Mouse (Mus musculus) spleen, adult 2 months (tissue): Measurements from ENCODE around the gene Lca5l. TPM values are rescaled to one million over a fixed set of nuclear protein-coding genes. Genes with fewer than 3 reads are reported as not detected.

Experiments
- DNase-seq, 2 experiments: peaks; one replicate each; pipeline versions ENCODE4 v3.0.0 to v3.0.0-alpha.2; 2012 to 2021; ENCODE audit warnings: low spot score in 2 of 2, low read depth in 1 of 2
- H3K27ac ChIP-seq: fragments of 200-500 bp; 2 replicates; pipeline ENCODE4 v1.5.1; 2012; ENCODE audit warnings: low read length, inconsistent platforms; ENCODE audit not compliant: insufficient read depth
- H3K27me3 ChIP-seq: fragments of 200-500 bp; 2 replicates; pipeline ENCODE4 v1.6.1; 2012; ENCODE audit warnings: mild to moderate bottlenecking, moderate library complexity, low read length, inconsistent platforms; ENCODE audit not compliant: control insufficient read depth, insufficient read depth
- H3K36me3 ChIP-seq: fragments of 200-500 bp; 2 replicates; pipeline ENCODE4 v1.6.1; 2012; ENCODE audit warnings: mild to moderate bottlenecking, low read length, inconsistent platforms; ENCODE audit not compliant: control insufficient read depth, insufficient read depth
- H3K4me1 ChIP-seq: fragments of 200-500 bp; 2 replicates; pipeline ENCODE4 v1.6.1; 2011; ENCODE audit warnings: inconsistent platforms; ENCODE audit not compliant: control insufficient read depth, insufficient read depth, insufficient read length
- H3K4me3 ChIP-seq: fragments of 200-500 bp; 2 replicates; pipeline ENCODE4 v1.5.1; 2011; ENCODE audit warnings: mild to moderate bottlenecking, inconsistent platforms; ENCODE audit not compliant: insufficient read depth, insufficient read length; ENCODE audit errors: extremely low read depth
- CTCF ChIP-seq: fragments of 200-500 bp; IDR thresholded peaks from 2 replicates; pipeline ENCODE4 v1.5.1; 2011; ENCODE audit warnings: mild to moderate bottlenecking, inconsistent platforms; ENCODE audit not compliant: insufficient read depth, insufficient read length, insufficient replicate concordance; ENCODE audit errors: extremely low read depth
- POLR2A ChIP-seq: fragments of 200-500 bp; IDR thresholded peaks from 2 replicates; pipeline ENCODE4 v1.6.1; 2011; ENCODE audit warnings: low read depth, low read length, inconsistent platforms
- WGBS: fragments of 180-500 bp; shearing (Covaris S2); methylation state at CpG from one replicate; pipeline ENCODE4 v1.1.7; 2018; 5-methylcytosine and 5-hydroxymethylcytosine counted together
- polyA plus RNA-seq: library from polyadenylated mRNA; depleted of rRNA; stranded (reverse); fragments of >200 nt; gene quantifications from 2 replicates; pipeline ENCODE4 v1.2.3, GENCODE M21; 2012; rRNA removed

The Lca5l gene
- polyA plus RNA-seq, result 0.09 and 0.14 TPM in 2 replicates

DNA sequence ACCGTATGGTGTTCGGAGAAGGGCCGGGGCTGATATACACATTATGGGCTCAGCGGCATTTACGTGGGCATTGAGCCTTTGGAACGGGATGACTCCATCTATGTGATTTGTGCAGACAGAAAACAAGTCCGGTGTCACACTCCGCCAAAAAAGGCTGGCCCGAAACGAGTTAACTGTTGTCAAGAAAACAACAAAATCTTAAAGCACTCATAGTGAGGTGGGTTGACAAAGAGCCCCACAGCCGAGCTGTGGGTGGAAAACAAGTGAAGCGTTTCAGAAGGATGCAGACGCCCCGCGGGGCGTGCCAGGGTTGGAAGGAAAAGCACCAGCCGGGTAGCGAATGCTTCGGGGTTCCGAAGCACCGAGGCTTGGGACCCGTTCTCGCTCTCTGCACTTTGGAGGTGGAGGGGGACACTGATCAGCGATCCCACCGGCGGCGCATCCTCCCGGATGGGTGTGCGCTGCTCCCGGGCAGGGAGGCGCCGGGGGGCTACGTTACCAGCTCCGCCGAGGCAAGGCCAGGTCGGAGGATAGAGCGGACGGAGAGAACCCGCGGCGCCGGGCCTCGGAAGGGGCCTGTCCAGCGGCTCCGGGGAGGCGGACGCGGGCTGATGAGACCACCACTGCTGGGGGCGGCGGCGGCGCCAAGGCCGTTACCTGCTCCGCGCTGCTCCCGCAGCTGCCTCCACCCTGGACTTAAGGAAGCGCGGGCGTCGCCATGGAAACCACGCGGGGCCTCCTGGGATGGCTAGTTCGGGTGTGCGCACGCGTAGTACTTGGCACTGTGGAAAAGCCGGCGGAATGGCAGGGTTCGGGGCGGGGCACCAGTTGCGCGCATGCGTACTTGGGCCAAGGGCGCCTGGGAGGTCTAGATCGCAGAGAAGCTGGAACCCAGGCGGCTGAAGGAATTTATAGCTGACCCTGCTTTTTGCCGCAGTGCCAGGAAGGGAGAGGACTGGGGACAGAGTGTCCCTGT is at the start of gene Lca5l:
TSS of gene Lca5l (minus strand) at position 741 of the 976 bp plus-strand sequence.
- TF ChIP-seq CTCF, result no peak
- peaks cover 6% of the 10 kb centered on the region for H3K27me3 ChIP-seq
- no peak within 1 kb of the TSS for H3K27ac ChIP-seq
- WGBS, result 2% methylated on average over 77 of the region's 77 CpGs
- DNase-seq, result peak; percentile 73 to 93
- H3K36me3 ChIP-seq, result no peaks in the 10 kb centered on the region
- peak within 1 kb of the TSS; percentile 74 for H3K4me3 ChIP-seq
- no peaks in the 10 kb centered on the region for H3K4me1 ChIP-seq

DNA sequence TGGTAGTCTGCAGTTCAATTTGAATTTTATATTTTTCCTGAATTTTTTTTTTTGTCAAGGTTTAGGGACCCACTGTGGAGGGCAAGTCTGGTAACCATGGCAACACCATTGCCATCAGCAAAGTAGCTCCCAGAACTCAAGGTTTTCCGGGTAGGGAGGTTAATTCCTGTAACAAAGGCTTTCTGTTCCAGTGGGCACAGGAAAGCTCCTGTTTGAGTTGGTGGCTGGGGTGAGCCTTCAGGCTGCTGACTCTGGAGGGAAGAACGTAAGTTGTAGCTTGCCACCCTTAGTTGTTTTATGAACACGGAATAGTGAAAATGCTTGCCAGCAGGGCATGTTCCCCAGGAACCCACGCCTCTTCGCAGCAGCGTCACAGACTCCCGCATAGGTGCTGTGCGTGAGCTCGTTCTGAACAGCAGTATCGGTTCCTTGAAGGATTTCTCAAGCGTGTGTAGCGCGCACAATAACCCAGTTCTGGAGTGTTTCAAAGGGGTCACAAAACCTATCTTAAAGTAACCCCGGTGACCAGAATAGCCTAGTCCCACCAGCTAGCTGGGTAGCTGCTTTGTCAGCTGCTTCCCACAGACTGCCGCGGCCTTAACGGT is 43.4 kb upstream of the Lca5l start, which contains the start of gene B3galt5:
TSS of gene B3galt5 (plus strand) at position 436 of the 605 bp plus-strand sequence.
- TF ChIP-seq POLR2A, result no peak
- TF ChIP-seq CTCF, result no peak
- H3K36me3 ChIP-seq, result no peaks in the 10 kb centered on the region
- H3K27ac ChIP-seq, result no peak within 1 kb of the TSS
- no peaks in the 10 kb centered on the region for H3K27me3 ChIP-seq
- DNase-seq, result no peak
- no peaks in the 10 kb centered on the region for H3K4me1 ChIP-seq
- WGBS, result 77% methylated on average over 17 of the region's 17 CpGs
- no peak within 1 kb of the TSS for H3K4me3 ChIP-seq

DNA sequence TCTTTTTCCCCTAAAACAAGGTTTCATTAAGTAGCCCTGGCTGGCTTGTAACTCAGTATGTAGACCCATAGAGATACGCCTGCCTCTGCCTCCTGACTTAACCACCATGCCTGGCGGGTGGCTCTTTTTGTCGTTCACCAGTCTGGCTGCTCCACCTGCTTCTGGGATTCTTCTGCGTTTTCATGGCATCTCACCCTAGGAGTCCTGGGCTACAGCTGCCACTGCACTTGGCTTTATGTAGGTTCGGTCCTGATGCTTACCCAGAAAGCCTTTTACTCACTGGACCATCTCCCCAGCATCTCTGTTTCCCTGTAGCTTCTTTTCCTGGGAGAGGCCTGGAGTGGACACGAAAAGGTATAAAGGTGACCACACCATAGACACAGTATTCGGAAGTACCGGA is 41.9 kb upstream of the Lca5l start:
- 89% methylated on average over 8 of the region's 8 CpGs for WGBS
- DNase-seq, result no peak
- no peak for TF ChIP-seq POLR2A
- no peak for TF ChIP-seq CTCF

DNA sequence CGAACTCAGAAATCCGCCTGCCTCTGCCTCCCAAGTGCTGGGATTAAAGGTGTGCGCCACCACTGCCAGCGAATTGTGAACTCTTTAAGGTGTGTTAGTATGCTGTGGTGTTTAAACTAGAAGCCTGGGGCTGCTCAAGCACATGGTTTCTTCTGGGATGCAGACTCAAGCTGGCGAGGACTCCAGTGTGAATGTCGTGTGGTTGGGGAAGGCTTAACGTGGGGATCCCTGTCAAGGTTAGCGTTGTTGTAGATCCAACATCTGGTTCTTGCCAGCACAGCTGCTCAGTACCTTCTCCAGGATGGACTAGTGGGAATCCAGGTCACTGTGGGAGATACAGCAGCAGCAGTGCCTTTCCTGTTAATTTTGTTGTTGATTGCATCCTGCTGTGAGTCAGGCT is 39.9 kb upstream of the Lca5l start:
- no peaks in the 10 kb centered on the region for H3K36me3 ChIP-seq
- H3K27me3 ChIP-seq, result no peaks in the 10 kb centered on the region
- DNase-seq, result no peak
- WGBS, result 87% methylated on average over 8 of the region's 8 CpGs
- no peak overlapping the region for H3K27ac ChIP-seq
- H3K4me1 ChIP-seq, result no peaks in the 10 kb centered on the region
- H3K4me3 ChIP-seq, result no peak overlapping the region
- TF ChIP-seq POLR2A (no peak), CTCF (no peak)

More for the DNA sequence above, 41.9 kb upstream of the Lca5l start:
- H3K36me3 ChIP-seq, result no peaks in the 10 kb centered on the region
- H3K4me1 ChIP-seq, result no peaks in the 10 kb centered on the region
- no peak overlapping the region for H3K4me3 ChIP-seq
- no peak overlapping the region for H3K27ac ChIP-seq
- no peaks in the 10 kb centered on the region for H3K27me3 ChIP-seq

DNA sequence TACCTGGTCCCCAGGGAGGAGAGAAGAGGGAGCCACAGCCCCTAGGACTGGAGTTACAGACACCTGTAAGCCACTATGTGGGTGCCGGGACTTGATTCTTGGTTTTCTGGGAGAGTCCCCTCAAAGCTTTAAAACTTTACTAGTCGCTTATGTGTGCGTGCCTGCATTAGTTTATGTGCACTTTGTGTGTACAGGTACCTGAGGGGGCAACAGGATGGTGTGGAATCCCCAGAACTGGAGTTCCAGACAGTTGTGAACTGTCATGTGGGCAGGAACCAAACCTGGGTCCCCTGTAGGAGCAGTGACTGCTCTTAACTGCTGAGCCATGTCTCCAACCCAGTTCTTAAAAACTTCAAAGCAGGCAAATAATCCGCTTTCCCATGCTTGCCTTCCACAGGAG is 39.2 kb upstream of the Lca5l start:
- H3K4me3 ChIP-seq, result no peak overlapping the region
- no peaks in the 10 kb centered on the region for H3K36me3 ChIP-seq
- 93% methylated on average over 4 of the region's 4 CpGs for WGBS
- DNase-seq, result no peak
- no peaks in the 10 kb centered on the region for H3K4me1 ChIP-seq
- no peaks in the 10 kb centered on the region for H3K27me3 ChIP-seq
- TF ChIP-seq POLR2A (no peak), CTCF (no peak)
- no peak overlapping the region for H3K27ac ChIP-seq

DNA sequence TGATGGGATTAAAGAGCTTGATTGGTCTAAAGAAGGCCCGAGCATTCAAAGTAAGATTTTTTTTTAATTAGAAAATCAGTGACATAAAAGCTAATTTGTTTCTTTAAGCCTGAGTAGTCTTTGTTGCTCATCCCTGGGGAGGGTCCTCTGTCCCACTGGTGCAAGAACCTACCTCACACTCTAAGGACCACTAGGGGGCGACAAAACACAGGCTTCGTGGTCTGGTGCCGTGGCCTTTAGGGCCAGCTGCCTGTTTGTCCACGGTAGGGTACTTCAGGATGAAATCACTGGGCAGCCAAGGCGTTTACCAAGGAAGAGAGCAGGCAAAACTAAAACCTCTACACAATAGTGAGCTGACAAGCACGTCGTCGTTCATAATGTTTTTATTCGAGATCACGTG is 38.3 kb upstream of the Lca5l start:
- peak in 1 of 2 experiments; percentile 51 for DNase-seq
- H3K27ac ChIP-seq, result no peak overlapping the region
- no peak overlapping the region for H3K4me3 ChIP-seq
- WGBS, result 34% methylated on average over 11 of the region's 11 CpGs
- H3K36me3 ChIP-seq, result no peaks in the 10 kb centered on the region
- H3K4me1 ChIP-seq, result no peaks in the 10 kb centered on the region
- no peak for TF ChIP-seq POLR2A
- TF ChIP-seq CTCF, result peak; percentile 84; the same call in 1 of the 2 replicates
- no peaks in the 10 kb centered on the region for H3K27me3 ChIP-seq
